Mouse (Mus musculus) kidney, adult 2 months (tissue): ENCODE results near the gene M1ap.

ENCODE experiments used
- CTCF ChIP-seq: fragments of 200-500 bp; conservative IDR thresholded peaks from 2 replicates; pipeline ENCODE4 v1.5.1; 2011; ENCODE audit warnings: low read depth, mild to moderate bottlenecking, control low read depth, low read length, moderate library complexity, mixed read lengths; ENCODE audit not compliant: insufficient read depth, insufficient read length
- POLR2A ChIP-seq: fragments of 200-500 bp; IDR thresholded peaks from one replicate; pipeline ENCODE4 v1.6.1; 2011; ENCODE audit warnings: low read depth, low read length, control low read depth

DNA sequence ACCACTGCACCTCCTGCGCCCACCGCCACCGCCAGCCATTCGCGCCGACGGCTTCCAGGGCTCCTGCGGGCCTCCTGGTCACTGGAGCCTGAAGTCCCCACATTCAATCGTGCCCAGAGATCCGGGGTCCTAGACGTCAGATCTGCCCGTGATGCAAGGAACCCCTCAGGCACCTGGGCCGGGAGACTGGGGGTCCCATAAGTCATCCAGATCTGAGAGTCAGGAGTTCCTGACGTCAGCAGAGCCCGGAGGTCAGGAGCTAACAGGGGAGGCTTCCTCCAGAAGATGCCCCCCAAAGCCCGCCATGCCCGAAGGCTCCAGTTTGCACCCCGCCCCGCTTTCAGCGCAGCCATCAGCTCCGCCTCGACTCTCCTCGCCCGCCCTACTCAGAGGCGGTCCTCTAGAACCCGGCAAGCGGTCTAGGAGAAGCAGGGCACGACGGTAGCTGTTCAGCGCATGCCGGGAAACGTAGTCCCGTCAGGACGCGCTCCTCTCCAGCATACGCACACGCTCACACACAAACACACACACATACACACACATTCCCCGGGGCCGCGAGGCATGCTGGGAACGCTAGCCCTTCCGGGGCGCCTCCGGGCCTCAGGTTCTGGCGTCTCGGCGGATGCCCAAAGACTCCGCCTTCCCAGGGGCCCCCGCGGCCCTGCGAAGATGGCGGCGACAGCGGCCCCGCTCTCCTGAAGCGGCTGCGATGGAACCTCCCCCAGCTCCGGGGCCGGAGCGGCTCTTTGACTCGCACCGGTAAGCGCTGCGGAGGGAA is 107.6 kb downstream of the M1ap start, which contains the start of gene Aup1:
- no peak for TF ChIP-seq CTCF
- TF ChIP-seq POLR2A: peak; percentile 40
